Mouse (Mus musculus): ENCODE measurements at regions not wholly inside any gene's neighbourhood (a gene's known extent, or its start where the extent isn't known, plus 50 kb on each side); places are given as distances from the start of the nearest gene placed in this dataset.

GRCm38 (mm10) chr15:59954345-59954744 lies 62.1 kb downstream of the 4933412E24Rik start:
- peak; percentile 97 for DNase-seq

- no peak for DNase-seq
Measured at GRCm38 (mm10) chr15:59953857-59954256, 62.6 kb downstream of the 4933412E24Rik start.

GRCm38 (mm10) chr15:59950617-59951216 lies 65.7 kb downstream of the 4933412E24Rik start:
- peak; percentile 71 for DNase-seq

- peak; percentile 78 for DNase-seq
Measured at GRCm38 (mm10) chr15:59945208-59945607, 71.2 kb downstream of the 4933412E24Rik start.

- peak; percentile 43 for DNase-seq
Measured at GRCm38 (mm10) chr15:59936486-59936885, 79.9 kb downstream of the 4933412E24Rik start.

GRCm38 (mm10) chr15:59913860-59914259 lies 102.6 kb downstream of the 4933412E24Rik start:
- peak; percentile 5 for DNase-seq

GRCm38 (mm10) chr15:59908300-59908699 lies 108.1 kb downstream of the 4933412E24Rik start:
- peak; percentile 61 for DNase-seq

GRCm38 (mm10) chr15:59905832-59906797 lies 110.3 kb downstream of the 4933412E24Rik start:
- DNase-seq: peak; percentile 51

- DNase-seq: no peak
Measured at GRCm38 (mm10) chr15:59904741-59905140, 111.7 kb downstream of the 4933412E24Rik start.

- peak; percentile 39 for DNase-seq
Measured at GRCm38 (mm10) chr15:59888996-59889395, 127.4 kb downstream of the 4933412E24Rik start.

GRCm38 (mm10) chr15:59888131-59888459 lies 128.3 kb downstream of the 4933412E24Rik start:
- no peak for DNase-seq

GRCm38 (mm10) chr15:59887381-59888130 lies 128.9 kb downstream of the 4933412E24Rik start:
- peak; percentile 92 for DNase-seq

- DNase-seq: peak; percentile 34
Measured at GRCm38 (mm10) chr15:59886036-59886435, 130.4 kb downstream of the 4933412E24Rik start.

GRCm38 (mm10) chr15:59882444-59882843 lies 134.0 kb downstream of the 4933412E24Rik start:
- DNase-seq: no peak

GRCm38 (mm10) chr15:59880426-59880825 lies 136.0 kb downstream of the 4933412E24Rik start:
- peak; percentile 4 for DNase-seq

- peak; percentile 61 for DNase-seq
Measured at GRCm38 (mm10) chr15:59879311-59879710, 137.1 kb downstream of the 4933412E24Rik start.

- DNase-seq: peak; percentile 37
Measured at GRCm38 (mm10) chr15:59876279-59876742, 140.1 kb downstream of the 4933412E24Rik start.

GRCm38 (mm10) chr15:59866701-59867100 lies 149.7 kb downstream of the 4933412E24Rik start:
- peak; percentile 90 for DNase-seq

- DNase-seq: peak; percentile 95
Measured at GRCm38 (mm10) chr15:59864746-59865499, 151.5 kb downstream of the 4933412E24Rik start.

GRCm38 (mm10) chr15:59852271-59853000 lies 164.0 kb downstream of the 4933412E24Rik start:
- no peak for DNase-seq

- DNase-seq: peak; percentile 92
Measured at GRCm38 (mm10) chr15:59845158-59845739, 171.2 kb downstream of the 4933412E24Rik start.

Measured in heart, adult 11 months (tissue).